Mouse (Mus musculus) forebrain, embryonic 11.5 days (tissue): Measurements from ENCODE around the gene Olfr424. TPM values are rescaled to one million over a fixed set of nuclear protein-coding genes. Genes with fewer than 3 reads are reported as not detected.

Source experiments
- polyA plus RNA-seq: library from polyadenylated mRNA; unstranded; fragments of >200 nt; fragmentation: Nextera tagmentation; extraction: Ambion mirVana; gene quantifications from 2 replicates; pipeline ENCODE4 v1.2.1, GENCODE M21; 2014

The Olfr424 gene
- polyA plus RNA-seq, 1 experiment from 2014 or later = not detected

Other genes starting within 250 kb of the Olfr424 start
- gene Ifi211, start 218.5 kb upstream of the Olfr424 start, polyA plus RNA-seq = 0.51 TPM in 1 of 2 replicates, not detected in the other
- gene Mndal, start 189.0 kb upstream of the Olfr424 start, polyA plus RNA-seq = 0.65 TPM in 1 of 2 replicates, not detected in the other
- gene Ifi203, start 188.8 kb upstream of the Olfr424 start, polyA plus RNA-seq = 0.09 TPM in 1 of 2 replicates, not detected in the other
- gene Ifi202b, start 148.8 kb upstream of the Olfr424 start, polyA plus RNA-seq = not detected in 2 replicates
- not detected in 2 replicates for gene Ifi205, start 99.7 kb upstream of the Olfr424 start, polyA plus RNA-seq
- gene Olfr433, start 90.8 kb upstream of the Olfr424 start, polyA plus RNA-seq = not detected in 2 replicates
- not detected in 2 replicates for gene Olfr432, start 82.3 kb upstream of the Olfr424 start, polyA plus RNA-seq
- not detected in 2 replicates for gene Olfr430, start 64.9 kb upstream of the Olfr424 start, polyA plus RNA-seq
- not detected in 2 replicates for gene Olfr429, start 47.2 kb upstream of the Olfr424 start, polyA plus RNA-seq
- gene Olfr427, start 34.6 kb upstream of the Olfr424 start, polyA plus RNA-seq = not detected in 2 replicates
- gene Olfr231, start 10.4 kb upstream of the Olfr424 start, polyA plus RNA-seq = 0.36 and 0.57 TPM in 2 replicates
- not detected in 2 replicates for gene Olfr420, start 24.1 kb downstream of the Olfr424 start, polyA plus RNA-seq
- 2.7 and 3.5 TPM in 2 replicates for gene Spta1, start 41.3 kb downstream of the Olfr424 start, polyA plus RNA-seq
- gene Olfr419, start 120.5 kb downstream of the Olfr424 start, polyA plus RNA-seq = not detected in 2 replicates
- gene Mptx1, start 199.0 kb downstream of the Olfr424 start, polyA plus RNA-seq = not detected in 2 replicates
- not detected in 2 replicates for gene Olfr417, start 233.6 kb downstream of the Olfr424 start, polyA plus RNA-seq